Mouse (Mus musculus) central nervous system, embryonic 18 days (tissue): ENCODE data around the gene Rasip1. TPM values are rescaled to one million over a fixed set of nuclear protein-coding genes. Genes with fewer than 3 reads are reported as not detected.

Experiments
- polyA plus RNA-seq: library from polyadenylated mRNA; depleted of rRNA; stranded (reverse); fragments of >200 nt; gene quantifications from 2 replicates; pipeline ENCODE4 v1.2.3, GENCODE M21; 2012; rRNA removed

The Rasip1 gene
- polyA plus RNA-seq: 15.5 and 16.0 TPM in 2 replicates

GRCm38 (mm10) chr7:45627261-45627660 is at the start of gene Rasip1:
Rasip1 (plus strand) TSS chr7:45627488.

DNA sequence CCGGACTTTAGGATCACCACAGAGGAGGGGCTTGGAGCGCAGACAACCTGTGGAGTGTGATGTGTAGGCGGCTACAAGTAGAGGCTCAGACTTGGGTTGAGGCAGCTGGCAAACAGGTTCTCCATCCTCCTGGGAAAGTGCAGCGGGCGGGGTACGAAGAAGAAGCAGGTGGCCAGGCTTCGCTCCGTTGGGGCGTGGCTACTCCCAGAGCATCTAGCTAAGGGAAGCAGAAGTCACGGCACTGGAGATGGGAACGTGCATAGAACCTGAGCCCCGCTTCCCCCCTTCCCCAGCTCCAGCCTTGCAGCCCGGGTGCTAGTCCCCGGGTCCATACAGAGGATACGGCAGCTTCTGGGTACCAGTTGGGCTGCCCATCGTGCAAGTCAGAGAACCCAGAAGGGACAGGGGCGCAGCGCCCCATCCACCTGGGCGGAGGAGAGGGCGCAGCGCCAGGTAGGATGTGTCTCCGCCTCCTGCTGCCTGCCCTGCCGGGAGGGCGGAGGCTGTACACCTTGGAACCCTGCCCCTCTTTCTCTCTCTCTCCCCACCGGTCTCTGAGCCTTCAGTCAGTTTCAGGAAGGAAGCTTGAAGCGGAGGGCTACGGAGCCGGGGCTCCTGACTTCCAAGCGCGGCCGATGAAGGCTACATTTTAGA is 10.1 kb upstream of the Rasip1 start, which contains the start of gene Fut1:
TSS of gene Fut1 (plus strand) at position 248 of the 654 bp plus-strand sequence.

DNA sequence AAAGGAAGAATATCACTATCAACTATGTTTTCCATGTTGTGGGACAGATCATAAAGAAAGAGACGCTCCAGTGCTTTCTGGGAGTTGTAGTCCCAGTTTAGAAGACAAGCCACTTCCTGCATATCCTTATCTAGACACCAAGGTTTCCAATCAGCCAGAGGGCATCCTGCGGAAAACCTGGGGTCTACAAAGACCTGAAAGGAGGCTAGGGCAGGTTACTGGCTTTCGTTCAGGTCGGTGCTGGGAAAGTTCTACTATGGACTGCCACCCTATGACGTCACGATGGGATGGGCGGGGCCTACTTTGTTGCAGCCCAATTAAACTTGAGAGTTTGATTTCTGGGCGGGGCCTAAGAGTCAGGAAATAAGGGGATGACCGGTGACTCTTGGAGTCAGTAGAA is 5.8 kb upstream of the Rasip1 start, which contains the start of gene Izumo1:
TSS of gene Izumo1 (plus strand) at position 369 of the 400 bp plus-strand sequence.

DNA sequence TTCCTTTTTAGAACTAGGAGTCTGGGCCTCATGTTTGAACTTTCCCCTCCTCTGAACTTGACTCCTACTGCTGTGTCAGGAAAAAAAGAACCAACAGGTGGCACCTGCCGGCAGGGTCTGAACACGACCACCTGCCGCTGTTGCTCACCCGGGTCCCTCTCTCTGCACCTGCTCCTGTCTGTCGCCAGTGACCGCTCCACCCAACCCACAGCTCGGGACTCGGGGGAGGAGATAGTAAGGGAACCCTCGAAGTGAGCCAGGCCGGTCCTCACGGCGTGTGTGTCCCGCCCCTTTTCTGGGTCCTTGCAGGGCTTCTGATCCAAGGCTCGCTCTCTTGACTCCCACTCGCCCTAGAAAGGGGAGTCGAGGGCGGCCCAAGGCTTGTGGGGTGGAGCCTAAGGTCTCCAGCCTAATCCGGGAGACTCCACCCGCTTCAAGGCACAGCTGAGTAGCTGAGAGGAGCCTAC is 12.3 kb downstream of the Rasip1 start, which contains the start of gene Mamstr:
TSS of gene Mamstr (plus strand) at position 417 of the 467 bp plus-strand sequence.

DNA sequence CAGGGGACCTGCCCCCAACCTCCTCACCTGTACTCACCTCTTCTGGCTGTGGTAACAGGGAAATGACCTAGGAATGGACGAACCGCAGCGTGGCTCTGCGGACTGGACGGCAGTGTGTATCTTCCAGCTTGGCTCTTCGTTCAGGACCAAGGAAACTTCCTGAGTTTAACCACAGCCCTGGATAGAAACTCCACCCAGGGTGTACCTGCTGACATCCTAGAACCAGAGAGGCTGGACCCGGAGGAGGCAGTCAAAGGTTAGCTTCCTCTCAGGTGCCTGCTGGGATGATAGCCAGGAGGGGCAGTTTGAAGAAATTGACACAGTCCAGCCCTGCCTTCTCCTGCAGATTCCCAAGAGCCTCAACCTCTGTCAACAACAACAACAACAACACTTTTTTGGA is 38.9 kb downstream of the Rasip1 start, which contains the start of gene Fut2:
TSS of gene Fut2 (minus strand) at position 234 of the 400 bp plus-strand sequence.

GRCm38 (mm10) chr7:45683396-45684050 is 56.2 kb downstream of the Rasip1 start, which contains the start of gene Ntn5:
Ntn5 (plus strand) TSS chr7:45684022.

Other genes with a start within 250 kb of the Rasip1 start
- gene Snrnp70, start 231.7 kb upstream of the Rasip1 start, polyA plus RNA-seq: 619 and 668 TPM in 2 replicates
- 0.03 TPM in 1 of 2 replicates, not detected in the other for gene Kcna7, start 221.8 kb upstream of the Rasip1 start, polyA plus RNA-seq
- gene Ntf5, start 213.8 kb upstream of the Rasip1 start, polyA plus RNA-seq: 0.06 and 0.13 TPM in 2 replicates
- 0.31 and 0.66 TPM in 2 replicates for gene Lhb, start 206.7 kb upstream of the Rasip1 start, polyA plus RNA-seq
- gene Gys1, start 192.6 kb upstream of the Rasip1 start, polyA plus RNA-seq: 23.7 and 24.0 TPM in 2 replicates
- gene Ruvbl2, start 189.4 kb upstream of the Rasip1 start, polyA plus RNA-seq: 114 and 117 TPM in 2 replicates
- gene Ftl1, start 167.6 kb upstream of the Rasip1 start, polyA plus RNA-seq: 1,600 and 1,742 TPM in 2 replicates
- 176 and 188 TPM in 2 replicates for gene Bax, start 160.6 kb upstream of the Rasip1 start, polyA plus RNA-seq
- 0.22 and 0.32 TPM in 2 replicates for gene Tulp2, start 145.6 kb upstream of the Rasip1 start, polyA plus RNA-seq
- gene Gm45808, start 140.7 kb upstream of the Rasip1 start, polyA plus RNA-seq: 0.17 TPM in 1 of 2 replicates, not detected in the other
- 3.0 and 3.2 TPM in 2 replicates for gene Dhdh, start 138.7 kb upstream of the Rasip1 start, polyA plus RNA-seq
- 99.6 and 103 TPM in 2 replicates for gene Nucb1, start 117.1 kb upstream of the Rasip1 start, polyA plus RNA-seq
- 13.4 and 14.0 TPM in 2 replicates for gene Ppp1r15a, start 101.2 kb upstream of the Rasip1 start, polyA plus RNA-seq
- 2.4 and 6.4 TPM in 2 replicates for gene Plekha4, start 101.2 kb upstream of the Rasip1 start, polyA plus RNA-seq
- 0.10 and 0.53 TPM in 2 replicates for gene Hsd17b14, start 72.6 kb upstream of the Rasip1 start, polyA plus RNA-seq
- 36.4 and 37.4 TPM in 2 replicates for gene Bcat2, start 57.3 kb upstream of the Rasip1 start, polyA plus RNA-seq
- not detected in 2 replicates for gene Fgf21, start 12.0 kb upstream of the Rasip1 start, polyA plus RNA-seq
- gene Fut1, start 10.2 kb upstream of the Rasip1 start, polyA plus RNA-seq: 0.04 and 0.21 TPM in 2 replicates
- gene Izumo1, start 5.7 kb upstream of the Rasip1 start, polyA plus RNA-seq: 0.10 and 0.19 TPM in 2 replicates
- 2.7 and 4.2 TPM in 2 replicates for gene Mamstr, start 12.5 kb downstream of the Rasip1 start, polyA plus RNA-seq
- gene Fut2, start 38.9 kb downstream of the Rasip1 start, polyA plus RNA-seq: 0.06 and 0.07 TPM in 2 replicates
- gene Ntn5, start 56.5 kb downstream of the Rasip1 start, polyA plus RNA-seq: 0.48 and 0.64 TPM in 2 replicates
- 0.43 and 0.63 TPM in 2 replicates for gene Sec1, start 66.9 kb downstream of the Rasip1 start, polyA plus RNA-seq
- 162 and 178 TPM in 2 replicates for gene Car11, start 72.4 kb downstream of the Rasip1 start, polyA plus RNA-seq
- gene Dbp, start 77.6 kb downstream of the Rasip1 start, polyA plus RNA-seq: 12.3 and 12.4 TPM in 2 replicates
- gene Rpl18, start 88.0 kb downstream of the Rasip1 start, polyA plus RNA-seq: 517 and 597 TPM in 2 replicates
- 24.6 and 26.1 TPM in 2 replicates for gene Sphk2, start 90.5 kb downstream of the Rasip1 start, polyA plus RNA-seq
- gene Fam83e, start 93.7 kb downstream of the Rasip1 start, polyA plus RNA-seq: 0.25 and 0.30 TPM in 2 replicates
- not detected in 2 replicates for gene Spaca4, start 98.3 kb downstream of the Rasip1 start, polyA plus RNA-seq
- 215 and 251 TPM in 2 replicates for gene Lmtk3, start 156.2 kb downstream of the Rasip1 start, polyA plus RNA-seq
- gene Sult2b1, start 157.2 kb downstream of the Rasip1 start, polyA plus RNA-seq: 6.0 and 6.2 TPM in 2 replicates
- 223 and 229 TPM in 2 replicates for gene Cyth2, start 187.1 kb downstream of the Rasip1 start, polyA plus RNA-seq
- 2.0 and 2.3 TPM in 2 replicates for gene Kcnj14, start 197.3 kb downstream of the Rasip1 start, polyA plus RNA-seq
- gene Grwd1, start 203.5 kb downstream of the Rasip1 start, polyA plus RNA-seq: 21.7 and 23.2 TPM in 2 replicates
- 182 and 199 TPM in 2 replicates for gene Kdelr1, start 245.3 kb downstream of the Rasip1 start, polyA plus RNA-seq